Mouse (Mus musculus): Measurements from ENCODE around the gene Bcl10.
"Not testable (repeated sequence)": the region's sequence is repeated elsewhere in the genome, so short reads cannot be mapped to it uniquely, and the experiment has no call there.

The Bcl10 gene

GRCm38 (mm10) chr3:145913942-145914341 is 8.7 kb upstream of the Bcl10 start:
- DNase-seq: not testable (repeated sequence)

GRCm38 (mm10) chr3:145916374-145916773 is 6.2 kb upstream of the Bcl10 start:
- DNase-seq: no peak

GRCm38 (mm10) chr3:145916826-145917225 is 5.8 kb upstream of the Bcl10 start:
- no peak for DNase-seq

- DNase-seq: no peak
These were observed 367 bp downstream of the Bcl10 start for GRCm38 (mm10) chr3:145922971-145923370.

GRCm38 (mm10) chr3:145923874-145924577 is 1.4 kb downstream of the Bcl10 start:
- peak; percentile 95 for DNase-seq

GRCm38 (mm10) chr3:145924649-145925337 is 2.2 kb downstream of the Bcl10 start:
- DNase-seq: peak; percentile 60

- DNase-seq: no peak
These were observed 2.9 kb downstream of the Bcl10 start for GRCm38 (mm10) chr3:145925506-145925905.

GRCm38 (mm10) chr3:145929525-145930400 is 7.2 kb downstream of the Bcl10 start:
- no peak for DNase-seq

- no peak for DNase-seq
These were observed 11.2 kb downstream of the Bcl10 start for GRCm38 (mm10) chr3:145933845-145934244.

- DNase-seq: peak; percentile 96
These were observed 15.2 kb downstream of the Bcl10 start, which contains the start of gene 2410004B18Rik for GRCm38 (mm10) chr3:145937505-145938404. Gene 2410004B18Rik (plus strand): TSS chr3:145938014.

GRCm38 (mm10) chr3:145938405-145939349 is 16.1 kb downstream of the Bcl10 start:
- peak; percentile 21 for DNase-seq

- DNase-seq: no peak
These were observed 16.8 kb downstream of the Bcl10 start for GRCm38 (mm10) chr3:145939402-145939801.

- DNase-seq: no peak
These were observed 17.4 kb downstream of the Bcl10 start for GRCm38 (mm10) chr3:145939971-145940370.

GRCm38 (mm10) chr3:145941971-145942370 is 19.4 kb downstream of the Bcl10 start:
- DNase-seq: peak; percentile 64

GRCm38 (mm10) chr3:145944348-145944747 is 21.7 kb downstream of the Bcl10 start:
- DNase-seq: no peak

GRCm38 (mm10) chr3:145945904-145946303 is 23.3 kb downstream of the Bcl10 start:
- no peak for DNase-seq

GRCm38 (mm10) chr3:145946654-145947053 is 24.1 kb downstream of the Bcl10 start:
- no peak for DNase-seq

- DNase-seq: no peak
These were observed 25.1 kb downstream of the Bcl10 start for GRCm38 (mm10) chr3:145947539-145948204.

GRCm38 (mm10) chr3:145950034-145950814 is 27.6 kb downstream of the Bcl10 start:
- peak; percentile 43 for DNase-seq

- DNase-seq: no peak
These were observed 28.2 kb downstream of the Bcl10 start for GRCm38 (mm10) chr3:145950815-145951130.

All from right cerebral cortex, postnatal 4 days (tissue).